Mouse (Mus musculus): ENCODE data around the gene Gm45021. TPM values are rescaled to one million over a fixed set of nuclear protein-coding genes. Genes with fewer than 3 reads are reported as not detected.
A peak's percentile ranks its signal among the peaks of the same experiment; 100 is the strongest.

Gm45021 gene
- total and polyA plus RNA-seq, 3 experiments = not detected

DNA sequence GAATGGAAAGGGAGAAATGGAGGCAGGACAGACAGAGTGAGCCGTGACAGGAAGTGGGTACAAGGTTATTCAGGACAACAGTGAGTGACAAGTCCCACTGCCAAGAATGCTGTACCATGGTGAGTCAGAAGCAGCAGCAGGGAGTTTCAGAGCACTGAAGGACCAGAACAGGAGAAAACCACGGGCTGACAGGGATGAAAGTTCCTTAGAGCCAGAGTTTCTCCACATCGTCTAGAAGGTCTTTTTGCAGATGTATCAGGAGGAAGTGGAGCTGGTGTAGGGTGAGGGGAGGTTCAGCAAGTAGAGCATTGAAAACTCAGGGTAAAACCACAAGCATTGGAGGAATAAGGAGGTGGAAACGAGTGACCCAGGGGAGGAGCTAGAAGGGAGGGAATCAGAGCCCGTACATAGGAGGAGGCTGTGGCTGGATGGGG, 10.2 kb upstream of the Gm45021 start (continued):
- TF ChIP-seq SMC3 (IDR thresholded peaks at IDR 0.05; ENCODE audit: low read depth, low read length) (no peak), GABPA (IDR thresholded peaks at IDR 0.05; ENCODE audit: insufficient replicate concordance, low read depth, low read length) (no peak), NELFE (IDR thresholded peaks at IDR 0.05; ENCODE audit: low read depth, low read length) (no peak), POLR2A (IDR thresholded peaks at IDR 0.05; ENCODE audit: low read depth, low read length) (no peak), E2F4 (IDR thresholded peaks at IDR 0.05; ENCODE audit: insufficient replicate concordance, low read depth, low read length) (no peak), HCFC1 (IDR thresholded peaks at IDR 0.05; ENCODE audit: low read depth, low read length) (no peak), JUND (conservative IDR thresholded peaks at IDR 0.05; ENCODE audit: low read depth, low read length) (no peak), TCF12 (IDR thresholded peaks at IDR 0.05; ENCODE audit: low read depth, low read length) (no peak), CHD1 (IDR thresholded peaks at IDR 0.05; ENCODE audit: low read depth, low read length) (no peak), TBP (conservative IDR thresholded peaks at IDR 0.05; ENCODE audit: low read depth, low read length) (no peak), ZNF384 (IDR thresholded peaks at IDR 0.05; ENCODE audit: low read depth, low read length) (no peak), MAX (IDR thresholded peaks at IDR 0.05; ENCODE audit: low read length) (no peak; the same call in 1 of the 2 replicates), EP300 (IDR thresholded peaks at IDR 0.05; ENCODE audit: low read length) (peak; percentile 58), USF1 (IDR thresholded peaks at IDR 0.05; ENCODE audit: low read depth, low read length) (no peak), MEF2A (IDR thresholded peaks at IDR 0.05; ENCODE audit: borderline replicate concordance, low read depth, low read length) (peak; percentile 38; the same call in 1 of the 2 replicates), MYC (IDR thresholded peaks at IDR 0.05; ENCODE audit: low read depth, low read length) (0 out of 2 replicates have a peak, but pooled peaks have one; percentile 20)

DNA sequence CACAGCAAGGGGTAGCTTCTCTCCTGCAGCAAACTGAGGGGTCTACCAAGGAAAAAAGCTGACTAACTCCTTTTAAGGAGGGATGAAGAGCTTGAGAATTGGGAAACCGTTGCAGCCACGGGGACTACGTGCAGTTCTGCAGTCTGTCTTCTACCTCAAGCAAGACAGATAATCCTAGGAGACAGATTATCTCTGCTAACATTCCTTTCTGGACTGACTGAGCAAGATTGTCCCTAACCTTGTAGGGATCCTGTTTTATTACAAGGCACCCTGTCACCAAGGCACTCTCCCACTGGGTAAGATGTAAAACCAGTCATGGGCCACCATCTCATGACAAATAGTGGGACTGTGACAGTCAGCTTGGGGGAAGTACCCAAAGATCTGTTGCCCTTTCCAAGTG, 8.2 kb upstream of the Gm45021 start:
- H3K9ac ChIP-seq (ENCODE audit: insufficient read depth, low read depth) = no peak overlapping the region
- peaks cover 2% of the 10 kb centered on the region for H3K9me3 ChIP-seq (replicated peaks; ENCODE audit: low read length)
- no peak overlapping the region for H3K4me2 ChIP-seq (ENCODE audit: insufficient read depth, low read depth, poor library complexity, severe bottlenecking)
- no peak for DNase-seq (ENCODE audit: extremely low read depth)
- no peaks in the 10 kb centered on the region for H3K79me2 ChIP-seq (replicated peaks; ENCODE audit: control insufficient read depth, extremely low read depth, insufficient read depth, poor library complexity, severe bottlenecking)
- H3K4me1 ChIP-seq (ENCODE audit: control insufficient read depth in 1 of 2, insufficient read depth in 2 of 2) = peaks cover 3 to 29% of the 10 kb centered on the region in 2 experiments
- H3K27ac ChIP-seq (ENCODE audit: insufficient read depth, low read depth) = no peak overlapping the region
- H3K36me3 ChIP-seq (replicated peaks in 1 of 2; ENCODE audit: control insufficient read depth in 1 of 2, insufficient read depth in 1 of 2, low read length in 1 of 2) = no peaks in the 10 kb centered on the region
- TF ChIP-seq MAX (IDR thresholded peaks at IDR 0.05; ENCODE audit: low read length) = no peak
- TF ChIP-seq ZMIZ1 (IDR thresholded peaks at IDR 0.05; ENCODE audit: low read depth, low read length) = no peak
- TF ChIP-seq MYC (IDR thresholded peaks at IDR 0.05; ENCODE audit: low read depth, low read length) = no peak
- in situ Hi-C loops (cut with MboI; ENCODE audit: low pct_ligation_motif_present, low pct_unique_long_range_greater_than_20kb, low sequenced_read_pairs) = no loop called here
- no peak overlapping the region for H3K4me3 ChIP-seq (replicated peaks in 1 of 3; ENCODE audit: low read depth in 2 of 3, low read length in 2 of 3, poor library complexity in 1 of 3)
- H3K27me3 ChIP-seq (replicated peaks) = no peaks in the 10 kb centered on the region
- dilution Hi-C loops (cut with MboI; ENCODE audit: extremely low pct_ligation_motif_present, extremely low pct_unique_long_range_greater_than_20kb, low sequenced_read_pairs) = no loop called here

DNA sequence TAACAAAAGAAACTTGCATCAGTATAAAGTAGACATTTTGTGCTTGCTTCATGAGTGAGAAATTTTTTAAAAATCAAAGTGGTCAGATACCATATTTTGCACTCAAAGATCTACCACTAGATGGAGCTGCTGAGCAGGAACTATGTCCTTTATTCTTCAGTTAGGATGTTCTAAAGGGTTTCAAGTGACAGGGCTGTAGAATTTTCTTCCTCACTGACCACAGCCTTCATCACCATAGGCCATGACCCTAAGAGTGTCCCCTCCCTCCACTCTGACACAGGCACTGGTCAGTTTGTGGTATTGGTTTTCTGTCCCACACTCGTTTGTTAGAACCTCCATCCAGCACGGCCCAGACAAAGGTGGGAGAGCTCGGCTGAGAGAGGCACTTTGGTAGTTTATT, 7.4 kb upstream of the Gm45021 start:
- no peak overlapping the region for H3K4me3 ChIP-seq (replicated peaks in 1 of 3; ENCODE audit: low read depth in 2 of 3, low read length in 2 of 3, poor library complexity in 1 of 3)
- H3K36me3 ChIP-seq (replicated peaks in 1 of 2; ENCODE audit: control insufficient read depth in 1 of 2, insufficient read depth in 1 of 2, low read length in 1 of 2) = no peaks in the 10 kb centered on the region
- dilution Hi-C loops (cut with MboI; ENCODE audit: extremely low pct_ligation_motif_present, extremely low pct_unique_long_range_greater_than_20kb, low sequenced_read_pairs) = no loop called here
- peaks cover 3 to 29% of the 10 kb centered on the region in 2 experiments for H3K4me1 ChIP-seq (ENCODE audit: control insufficient read depth in 1 of 2, insufficient read depth in 2 of 2)
- DNase-seq (ENCODE audit: extremely low read depth) = peak; percentile 74
- no peak overlapping the region for H3K9ac ChIP-seq (ENCODE audit: insufficient read depth, low read depth)
- H3K9me3 ChIP-seq (replicated peaks; ENCODE audit: low read length) = peaks cover 3% of the 10 kb centered on the region
- no peaks in the 10 kb centered on the region for H3K79me2 ChIP-seq (replicated peaks; ENCODE audit: control insufficient read depth, extremely low read depth, insufficient read depth, poor library complexity, severe bottlenecking)
- peak; percentile 7; the same call in 1 of the 2 replicates for TF ChIP-seq ZC3H11A (IDR thresholded peaks at IDR 0.05; ENCODE audit: low read depth, low read length)
- no peak for TF ChIP-seq PAX5 (IDR thresholded peaks at IDR 0.05; ENCODE audit: low read length)
- TF ChIP-seq KAT2A (IDR thresholded peaks at IDR 0.05; ENCODE audit: insufficient replicate concordance, low read length) = no peak
- TF ChIP-seq SMC3 (IDR thresholded peaks at IDR 0.05; ENCODE audit: low read depth, low read length) = peak; percentile 83
- peak; percentile 68 to 83 for TF ChIP-seq CTCF (conservative IDR thresholded peaks at IDR 0.05 in 1 of 2, IDR thresholded peaks at IDR 0.05 in 1 of 2; ENCODE audit: low read depth in 2 of 2, low read length in 2 of 2)
- 0 out of 2 replicates have a peak, but pooled peaks have one; percentile 17 for TF ChIP-seq ZNF384 (IDR thresholded peaks at IDR 0.05; ENCODE audit: low read depth, low read length)
- no peak for TF ChIP-seq ETS1 (conservative IDR thresholded peaks at IDR 0.05; ENCODE audit: low read depth, low read length)
- peak; percentile 74 for TF ChIP-seq RAD21 (IDR thresholded peaks at IDR 0.05; ENCODE audit: low read depth, low read length)
- TF ChIP-seq NRF1 (IDR thresholded peaks at IDR 0.05; ENCODE audit: low read depth, low read length) = no peak
- no peaks in the 10 kb centered on the region for H3K27me3 ChIP-seq (replicated peaks)
- H3K4me2 ChIP-seq (ENCODE audit: insufficient read depth, low read depth, poor library complexity, severe bottlenecking) = no peak overlapping the region
- no peak overlapping the region for H3K27ac ChIP-seq (ENCODE audit: insufficient read depth, low read depth)
- in situ Hi-C loops (cut with MboI; ENCODE audit: low pct_ligation_motif_present, low pct_unique_long_range_greater_than_20kb, low sequenced_read_pairs) = no loop called here
